Mouse (Mus musculus) hindbrain, embryonic 10.5 days (tissue): ENCODE measurements around the gene Phactr3. TPM values are rescaled to one million over a fixed set of nuclear protein-coding genes. Genes with fewer than 3 reads are reported as not detected.

Experiments
- DNase-seq: peaks from one replicate; pipeline ENCODE4 v3.0.0-alpha.2; 2017; ENCODE audit warnings: low spot score
- H3K27ac ChIP-seq: fragments of 300-500 bp; sonication (generic); 2 replicates; pipeline ENCODE4 v1.5.1; 2016; ENCODE audit warnings: mild to moderate bottlenecking, moderate library complexity
- H3K27me3 ChIP-seq: fragments of 300-500 bp; sonication (generic); 2 replicates; pipeline ENCODE4 v1.6.1; 2016; ENCODE audit warnings: mild to moderate bottlenecking; ENCODE audit not compliant: poor library complexity, insufficient read depth, severe bottlenecking
- H3K36me3 ChIP-seq: fragments of 300-500 bp; sonication (generic); 2 replicates; pipeline ENCODE4 v1.6.1; 2016; ENCODE audit warnings: mild to moderate bottlenecking, moderate library complexity
- H3K4me1 ChIP-seq: fragments of 300-500 bp; sonication (generic); replicated peaks from 2 replicates; pipeline ENCODE4 v1.6.1; 2016; ENCODE audit warnings: mild to moderate bottlenecking
- H3K4me3 ChIP-seq: fragments of 300-500 bp; sonication (generic); 2 replicates; pipeline ENCODE4 v1.5.1; 2016; ENCODE audit warnings: mild to moderate bottlenecking, moderate library complexity
- H3K9me3 ChIP-seq: fragments of 300-500 bp; sonication (generic); 2 replicates; pipeline ENCODE4 v1.6.1; 2016; ENCODE audit warnings: mild to moderate bottlenecking, moderate library complexity
- WGBS: fragments of 180-500 bp; shearing (Covaris S2); methylation state at CpG from one replicate; pipeline ENCODE4 v1.1.7; 2016; 5-methylcytosine and 5-hydroxymethylcytosine counted together
- polyA plus RNA-seq: library from polyadenylated mRNA; unstranded; fragments of >200 nt; fragmentation: Nextera tagmentation; extraction: Ambion mirVana; gene quantifications from 2 replicates; pipeline ENCODE4 v1.2.1, GENCODE M21; 2016

Phactr3 gene
- polyA plus RNA-seq, 1 experiment from 2014 or later, result 11.1 TPM

GRCm38 (mm10) chr2:178143024-178143415 is 24.2 kb downstream of the Phactr3 start:
- peaks cover 60% of the 10 kb centered on the region for H3K27me3 ChIP-seq
- H3K4me1 ChIP-seq, result peaks cover 29% of the 10 kb centered on the region
- peak overlapping the region; percentile 90 for H3K27ac ChIP-seq
- WGBS, result 39% methylated on average over 3 of the region's 3 CpGs
- no peaks in the 10 kb centered on the region for H3K9me3 ChIP-seq
- peak overlapping the region; percentile 64 for H3K4me3 ChIP-seq
- no peak for DNase-seq
- H3K36me3 ChIP-seq, result no peaks in the 10 kb centered on the region

- Histone ChIP-seq H3K4me1 (peaks cover 29% of the 10 kb centered on the region), H3K36me3 (no peaks in the 10 kb centered on the region), H3K4me3 (no peak overlapping the region), H3K27ac (no peak overlapping the region), H3K9me3 (no peaks in the 10 kb centered on the region), H3K27me3 (peaks cover 55% of the 10 kb centered on the region)
- 68% methylated on average over 1 of the region's 1 CpGs for WGBS
- no peak for DNase-seq
These were observed 25.1 kb downstream of the Phactr3 start for GRCm38 (mm10) chr2:178143898-178144297.

GRCm38 (mm10) chr2:178149312-178149711 is 30.5 kb downstream of the Phactr3 start:
- Histone ChIP-seq H3K4me1 (peaks cover 3% of the 10 kb centered on the region), H3K4me3 (no peak overlapping the region), H3K36me3 (no peaks in the 10 kb centered on the region), H3K9me3 (no peaks in the 10 kb centered on the region), H3K27ac (no peak overlapping the region), H3K27me3 (peaks cover 8% of the 10 kb centered on the region)
- 81% methylated on average over 1 of the region's 1 CpGs for WGBS
- DNase-seq, result no peak

- DNase-seq, result no peak
- 81% methylated on average over 5 of the region's 5 CpGs for WGBS
- H3K27me3 ChIP-seq, result no peaks in the 10 kb centered on the region
- no peak overlapping the region for H3K27ac ChIP-seq
- no peak overlapping the region for H3K4me3 ChIP-seq
- H3K36me3 ChIP-seq, result no peaks in the 10 kb centered on the region
- H3K9me3 ChIP-seq, result no peaks in the 10 kb centered on the region
- peaks cover 8% of the 10 kb centered on the region for H3K4me1 ChIP-seq
These were observed 31.9 kb downstream of the Phactr3 start for GRCm38 (mm10) chr2:178150697-178151096.

GRCm38 (mm10) chr2:178153601-178154000 is 34.8 kb downstream of the Phactr3 start:
- WGBS, result 92% methylated on average over 2 of the region's 2 CpGs
- peaks cover 11% of the 10 kb centered on the region for H3K4me1 ChIP-seq
- H3K27me3 ChIP-seq, result no peaks in the 10 kb centered on the region
- no peaks in the 10 kb centered on the region for H3K9me3 ChIP-seq
- no peak overlapping the region for H3K27ac ChIP-seq
- no peak for DNase-seq
- no peaks in the 10 kb centered on the region for H3K36me3 ChIP-seq
- H3K4me3 ChIP-seq, result no peak overlapping the region

- Histone ChIP-seq H3K9me3 (no peaks in the 10 kb centered on the region), H3K36me3 (no peaks in the 10 kb centered on the region), H3K4me3 (no peak overlapping the region), H3K27me3 (no peaks in the 10 kb centered on the region), H3K4me1 (peaks cover 11% of the 10 kb centered on the region), H3K27ac (peak overlapping the region; percentile 57; the same call in 1 of the 2 replicates)
- no peak for DNase-seq
- 58% methylated on average over 5 of the region's 5 CpGs for WGBS
These were observed 35.4 kb downstream of the Phactr3 start for GRCm38 (mm10) chr2:178154129-178154528.

GRCm38 (mm10) chr2:178154576-178154975 is 35.8 kb downstream of the Phactr3 start:
- H3K4me1 ChIP-seq, result peaks cover 11% of the 10 kb centered on the region
- DNase-seq, result no peak
- 37% methylated on average over 4 of the region's 4 CpGs for WGBS
- no peak overlapping the region for H3K4me3 ChIP-seq
- peak overlapping the region; percentile 57; the same call in 1 of the 2 replicates for H3K27ac ChIP-seq
- no peaks in the 10 kb centered on the region for H3K36me3 ChIP-seq
- H3K27me3 ChIP-seq, result no peaks in the 10 kb centered on the region
- H3K9me3 ChIP-seq, result no peaks in the 10 kb centered on the region

- WGBS, result 89% methylated on average over 8 of the region's 8 CpGs
- no peaks in the 10 kb centered on the region for H3K27me3 ChIP-seq
These were observed 36.6 kb downstream of the Phactr3 start for GRCm38 (mm10) chr2:178155176-178155916.

GRCm38 (mm10) chr2:178155917-178156282 is 37.1 kb downstream of the Phactr3 start:
- DNase-seq, result no peak
- H3K27ac ChIP-seq, result no peak overlapping the region
- no peaks in the 10 kb centered on the region for H3K27me3 ChIP-seq
- peaks cover 11% of the 10 kb centered on the region for H3K4me1 ChIP-seq
- 72% methylated on average over 1 of the region's 1 CpGs for WGBS
- no peaks in the 10 kb centered on the region for H3K36me3 ChIP-seq
- H3K4me3 ChIP-seq, result no peak overlapping the region
- no peaks in the 10 kb centered on the region for H3K9me3 ChIP-seq

More at GRCm38 (mm10) chr2:178155176-178155916, 36.6 kb downstream of the Phactr3 start:
- no peak overlapping the region; the same call in 1 of the 2 replicates for H3K27ac ChIP-seq
- no peaks in the 10 kb centered on the region for H3K36me3 ChIP-seq
- H3K9me3 ChIP-seq, result no peaks in the 10 kb centered on the region
- peaks cover 11% of the 10 kb centered on the region for H3K4me1 ChIP-seq
- no peak for DNase-seq
- no peak overlapping the region for H3K4me3 ChIP-seq

- Histone ChIP-seq H3K4me1 (peaks cover 13% of the 10 kb centered on the region), H3K36me3 (no peaks in the 10 kb centered on the region), H3K4me3 (no peak overlapping the region), H3K9me3 (no peaks in the 10 kb centered on the region), H3K27ac (no peak overlapping the region), H3K27me3 (no peaks in the 10 kb centered on the region)
- WGBS, result 87% methylated on average over 12 of the region's 12 CpGs
- DNase-seq, result no peak
These were observed 40.2 kb downstream of the Phactr3 start for GRCm38 (mm10) chr2:178158936-178159335.

- Histone ChIP-seq H3K9me3 (no peaks in the 10 kb centered on the region), H3K27ac (no peak overlapping the region), H3K36me3 (no peaks in the 10 kb centered on the region), H3K27me3 (no peaks in the 10 kb centered on the region), H3K4me1 (peaks cover 4% of the 10 kb centered on the region), H3K4me3 (no peak overlapping the region)
- WGBS, result 91% methylated on average over 1 of the region's 1 CpGs
- no peak for DNase-seq
These were observed 45.2 kb downstream of the Phactr3 start for GRCm38 (mm10) chr2:178163981-178164380.

GRCm38 (mm10) chr2:178165943-178166342 is 47.2 kb downstream of the Phactr3 start:
- WGBS, result 76% methylated on average over 10 of the region's 10 CpGs
- H3K4me1 ChIP-seq, result peaks cover 20% of the 10 kb centered on the region
- no peak for DNase-seq
- no peak overlapping the region for H3K27ac ChIP-seq
- H3K9me3 ChIP-seq, result no peaks in the 10 kb centered on the region
- no peaks in the 10 kb centered on the region for H3K27me3 ChIP-seq
- no peak overlapping the region for H3K4me3 ChIP-seq
- H3K36me3 ChIP-seq, result no peaks in the 10 kb centered on the region

- H3K4me3 ChIP-seq, result no peak overlapping the region
- no peak for DNase-seq
- no peaks in the 10 kb centered on the region for H3K9me3 ChIP-seq
- no peaks in the 10 kb centered on the region for H3K36me3 ChIP-seq
- 51% methylated on average over 8 of the region's 8 CpGs for WGBS
- H3K4me1 ChIP-seq, result peaks cover 18% of the 10 kb centered on the region
- no peak overlapping the region for H3K27ac ChIP-seq
- H3K27me3 ChIP-seq, result no peaks in the 10 kb centered on the region
These were observed 51.2 kb downstream of the Phactr3 start for GRCm38 (mm10) chr2:178169983-178170382.
